Mouse (Mus musculus) heart, postnatal 10 days (tissue): ENCODE measurements around the gene Myt1l. TPM values are rescaled to one million over a fixed set of nuclear protein-coding genes. Genes with fewer than 3 reads are reported as not detected.

Experiments used
- DNase-seq, 2 experiments: peaks; one replicate each; pipeline ENCODE4 v3.0.0; 2021
- intact Hi-C: fragments of 180-260 bp; cut with DNase I; formaldehyde crosslinking; loops from one replicate; pipeline ENCODE4 v1.15.1; 2025
- total RNA-seq, 2 experiments: library from RNA; stranded (reverse); gene quantifications; 2 replicates each; pipeline ENCODE4 v1.2.3; 2021

The Myt1l gene
- total RNA-seq, 2 experiments from 2014 or later, result 0.31 TPM; not detected in 1

- intact Hi-C loops, result no loop called here
- DNase-seq, result no peak
Observed at GRCm38 (mm10) chr12:29649510-29650152, 121.4 kb downstream of the Myt1l start.

- intact Hi-C loops, result no loop called here
- DNase-seq, result no peak
Observed at GRCm38 (mm10) chr12:29652516-29652915, 124.3 kb downstream of the Myt1l start.

GRCm38 (mm10) chr12:29655197-29655632, 127.0 kb downstream of the Myt1l start:
- intact Hi-C loops, result no loop called here
- no peak for DNase-seq

- intact Hi-C loops, result no loop called here
- no peak for DNase-seq
Observed at GRCm38 (mm10) chr12:29655673-29656072, 127.5 kb downstream of the Myt1l start.

GRCm38 (mm10) chr12:29657061-29657460, 128.9 kb downstream of the Myt1l start:
- intact Hi-C loops, result no loop called here
- DNase-seq, result no peak

- intact Hi-C loops, result no loop called here
- no peak for DNase-seq
Observed at GRCm38 (mm10) chr12:29657870-29658269, 129.7 kb downstream of the Myt1l start.

GRCm38 (mm10) chr12:29671984-29672383, 143.8 kb downstream of the Myt1l start:
- intact Hi-C loops, result no loop called here

GRCm38 (mm10) chr12:29675594-29676362, 147.6 kb downstream of the Myt1l start:
- intact Hi-C loops, result loop anchor here (1.0 kb wide), 2 partner anchors 162 to 208 kb away; no protein-coding TSS in a partner anchor
- peak; percentile 61 to 80 for DNase-seq

More at GRCm38 (mm10) chr12:29671984-29672383, 143.8 kb downstream of the Myt1l start:
- DNase-seq, result no peak

GRCm38 (mm10) chr12:29682384-29682783, 154.2 kb downstream of the Myt1l start:
- DNase-seq, result no peak
- intact Hi-C loops, result no loop called here

- no peak for DNase-seq
- intact Hi-C loops, result no loop called here
Observed at GRCm38 (mm10) chr12:29682946-29683345, 154.8 kb downstream of the Myt1l start.

- intact Hi-C loops, result no loop called here
- no peak for DNase-seq
Observed at GRCm38 (mm10) chr12:29686241-29686640, 158.1 kb downstream of the Myt1l start.

GRCm38 (mm10) chr12:29691566-29691965, 163.4 kb downstream of the Myt1l start:
- intact Hi-C loops, result no loop called here
- no peak for DNase-seq

GRCm38 (mm10) chr12:29695194-29695593, 167.0 kb downstream of the Myt1l start:
- peak in 1 of 2 experiments; percentile 39 for DNase-seq
- intact Hi-C loops, result no loop called here

- DNase-seq, result peak; percentile 61 to 63
- intact Hi-C loops, result no loop called here
Observed at GRCm38 (mm10) chr12:29697526-29698500, 169.6 kb downstream of the Myt1l start.

GRCm38 (mm10) chr12:29698541-29698940, 170.4 kb downstream of the Myt1l start:
- intact Hi-C loops, result no loop called here
- no peak for DNase-seq

- DNase-seq, result no peak
- intact Hi-C loops, result no loop called here
Observed at GRCm38 (mm10) chr12:29698976-29699375, 170.8 kb downstream of the Myt1l start.

- intact Hi-C loops, result no loop called here
Observed at GRCm38 (mm10) chr12:29699386-29699785, 171.2 kb downstream of the Myt1l start.

GRCm38 (mm10) chr12:29700026-29700425, 171.8 kb downstream of the Myt1l start:
- DNase-seq, result no peak
- intact Hi-C loops, result loop anchor here (5.0 kb wide), 1 partner anchor 47 kb away; no protein-coding TSS in a partner anchor

More at GRCm38 (mm10) chr12:29699386-29699785, 171.2 kb downstream of the Myt1l start:
- DNase-seq, result no peak

GRCm38 (mm10) chr12:29701076-29701475, 172.9 kb downstream of the Myt1l start:
- intact Hi-C loops, result loop anchor here (5.0 kb wide), 1 partner anchor 46 kb away; no protein-coding TSS in a partner anchor
- DNase-seq, result no peak

- intact Hi-C loops, result loop anchor here (5.0 kb wide), 1 partner anchor 45 kb away; no protein-coding TSS in a partner anchor
- peak; percentile 71 to 77 for DNase-seq
Observed at GRCm38 (mm10) chr12:29701731-29702316, 173.6 kb downstream of the Myt1l start.
